Mouse (Mus musculus): Measurements from ENCODE around the gene Slc24a2. TPM values are rescaled to one million over a fixed set of nuclear protein-coding genes. Genes with fewer than 3 reads are reported as not detected.
A peak's percentile ranks its signal among the peaks of the same experiment; 100 is the strongest.

The Slc24a2 gene
- 100 to 1,000 TPM; 301 to 336 TPM for total RNA-seq (2021)

- intact Hi-C loops (cut with DNase I): loop anchor here (5.0 kb wide), 2 partner anchors 132 to 193 kb away; no protein-coding TSS in a partner anchor
- peak; percentile 75 to 85 for DNase-seq (ENCODE audit: low spot score in 2 of 2)
Measured at GRCm38 (mm10) chr4:87229960-87230551, at the start of gene Slc24a2. Gene Slc24a2 (minus strand): TSS chr4:87230477.

- DNase-seq (ENCODE audit: low spot score in 2 of 2): no peak
- intact Hi-C loops (cut with DNase I): no loop called here
Measured at GRCm38 (mm10) chr4:87274825-87275224, 44.5 kb upstream of the Slc24a2 start.

- intact Hi-C loops (cut with DNase I): no loop called here
- DNase-seq (ENCODE audit: low spot score in 2 of 2): no peak
Measured at GRCm38 (mm10) chr4:87274276-87274675, 44.0 kb upstream of the Slc24a2 start.

DNA sequence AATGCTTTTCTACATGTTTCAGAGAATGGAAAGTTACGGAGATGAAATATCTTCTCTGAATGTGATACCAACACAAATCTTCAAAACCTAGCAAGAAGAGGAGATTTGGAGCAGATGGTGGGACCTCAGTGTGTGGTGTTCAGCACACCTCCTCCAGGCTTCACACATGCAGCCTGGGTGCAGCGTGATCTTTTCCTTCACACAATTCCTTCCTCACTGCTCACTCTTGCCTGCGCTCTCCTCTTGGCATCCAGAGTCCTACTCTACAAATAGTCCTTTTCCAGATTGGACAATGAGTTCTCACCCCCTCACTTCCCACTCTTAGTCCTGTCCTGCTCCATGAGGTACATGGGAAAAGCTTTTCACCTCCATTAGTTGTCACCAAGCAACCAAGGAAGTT lies 43.2 kb upstream of the Slc24a2 start:
- intact Hi-C loops (cut with DNase I): no loop called here
- DNase-seq (ENCODE audit: low spot score in 2 of 2): peak; percentile 58 to 71

DNA sequence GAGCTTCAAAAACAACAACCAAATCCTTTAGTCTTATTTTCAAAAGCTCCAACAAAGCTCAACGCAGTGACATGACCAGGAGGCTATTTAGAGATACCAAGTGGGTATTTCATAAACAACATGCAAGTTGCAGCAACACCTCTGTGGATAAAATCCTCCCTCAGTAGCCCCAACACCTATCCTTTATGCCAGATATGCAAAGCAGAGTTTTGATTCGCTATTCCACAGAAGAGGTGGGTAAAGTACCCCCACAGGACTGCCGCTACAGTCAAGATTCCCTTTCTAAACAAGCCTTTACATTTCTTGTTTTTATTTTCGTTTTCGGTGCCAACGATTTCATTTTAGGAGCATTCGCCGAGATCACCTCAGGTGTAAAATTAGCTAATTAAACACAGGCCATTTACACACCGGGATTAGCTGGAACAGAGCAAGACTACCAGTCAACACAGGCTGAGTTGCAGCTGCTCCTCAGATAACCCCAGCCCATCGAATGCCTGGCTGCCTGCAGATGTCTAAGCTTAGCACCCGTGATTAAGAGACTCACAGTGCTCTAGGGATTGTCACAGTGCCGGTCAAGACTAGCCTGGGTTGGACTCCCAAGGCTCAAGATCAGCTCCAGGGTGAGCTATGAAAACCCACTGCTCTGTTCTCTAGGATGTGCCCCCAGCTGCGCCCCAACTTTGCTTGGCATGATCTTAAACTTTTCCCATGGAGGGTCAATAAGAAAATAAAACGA lies 885 bp downstream of the Slc24a2 start:
- peak; percentile 36 for DNase-seq (ENCODE audit: low spot score in 2 of 2)
- intact Hi-C loops (cut with DNase I): loop anchor here (5.0 kb wide), 1 partner anchor 192 kb away; no protein-coding TSS in a partner anchor

DNA sequence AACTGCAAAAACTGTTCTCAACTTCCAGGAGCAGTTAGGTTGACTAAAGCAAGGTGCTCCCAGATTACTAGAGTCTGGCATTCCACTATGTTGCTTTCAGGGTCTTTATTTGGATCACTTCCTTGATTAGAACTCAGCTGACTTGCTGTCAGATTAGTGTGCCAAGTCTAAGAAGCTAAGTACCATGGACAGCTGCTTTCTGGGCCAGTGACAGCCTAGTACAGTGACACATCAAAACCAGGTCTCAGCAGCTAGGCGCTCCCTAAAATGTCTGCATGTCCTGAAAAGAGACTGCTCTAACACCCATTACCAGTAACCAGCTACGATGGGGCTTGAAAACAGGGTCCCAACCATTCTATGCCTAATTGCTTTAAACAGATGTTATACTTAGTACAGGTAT lies 8.7 kb downstream of the Slc24a2 start:
- intact Hi-C loops (cut with DNase I): no loop called here
- DNase-seq (ENCODE audit: low spot score in 2 of 2): no peak

GRCm38 (mm10) chr4:87218196-87218595 lies 12.1 kb downstream of the Slc24a2 start:
- no peak for DNase-seq (ENCODE audit: low spot score in 2 of 2)
- intact Hi-C loops (cut with DNase I): no loop called here

DNA sequence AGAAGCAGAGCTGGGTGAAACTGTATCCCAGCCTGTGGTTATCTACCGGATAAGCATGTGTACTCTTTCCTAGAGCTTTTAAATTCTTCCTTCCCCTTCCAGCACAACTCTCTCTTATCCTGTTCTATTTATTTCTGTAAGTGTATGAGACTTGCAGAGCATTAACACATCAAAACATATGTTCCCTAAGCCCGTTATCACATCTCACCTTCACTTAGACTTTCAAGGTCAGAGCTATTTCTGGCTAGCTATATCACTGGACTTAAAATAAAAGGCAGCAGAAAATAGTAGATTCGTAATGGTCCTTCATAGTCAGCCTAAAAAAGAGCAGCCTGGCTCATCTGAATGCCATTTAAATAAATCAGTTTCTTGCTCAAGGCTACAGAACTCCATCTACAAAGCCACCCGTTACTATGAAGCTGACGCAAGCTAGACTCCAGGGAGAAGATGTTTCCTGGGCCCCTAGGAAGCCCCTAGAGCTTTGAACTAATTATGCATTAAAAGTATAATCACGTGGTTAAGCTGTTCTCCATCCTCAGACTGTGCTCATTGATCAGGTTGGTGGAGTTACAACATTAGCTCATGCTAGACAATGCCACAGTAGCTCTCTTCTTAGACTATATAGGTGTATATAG lies 18.8 kb downstream of the Slc24a2 start:
- intact Hi-C loops (cut with DNase I): no loop called here
- DNase-seq (ENCODE audit: low spot score in 2 of 2): no peak

GRCm38 (mm10) chr4:87210533-87210932 lies 19.7 kb downstream of the Slc24a2 start:
- intact Hi-C loops (cut with DNase I): no loop called here
- DNase-seq (ENCODE audit: low spot score in 2 of 2): no peak

DNA sequence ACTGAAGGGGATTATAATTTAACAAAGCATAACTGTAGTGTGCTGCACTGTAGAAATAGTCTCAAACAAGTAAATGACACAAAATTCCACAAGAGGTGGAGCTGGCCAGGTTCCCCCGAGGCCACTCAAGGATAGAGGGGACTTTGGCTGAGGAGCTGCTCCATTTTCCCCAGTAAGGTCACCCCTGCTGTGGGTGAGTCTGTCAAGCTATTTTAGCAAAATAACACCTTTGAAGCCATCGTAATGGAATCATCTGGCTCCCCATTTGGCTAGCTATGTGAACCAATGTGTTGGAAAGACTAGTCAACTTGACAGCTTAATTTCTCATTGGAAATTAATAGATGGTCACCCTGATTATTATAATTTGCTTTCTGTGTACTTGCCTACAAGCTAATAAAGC lies 28.2 kb downstream of the Slc24a2 start:
- intact Hi-C loops (cut with DNase I): no loop called here
- DNase-seq (ENCODE audit: low spot score in 2 of 2): no peak

GRCm38 (mm10) chr4:87201229-87201628 lies 29.0 kb downstream of the Slc24a2 start:
- intact Hi-C loops (cut with DNase I): no loop called here

DNA sequence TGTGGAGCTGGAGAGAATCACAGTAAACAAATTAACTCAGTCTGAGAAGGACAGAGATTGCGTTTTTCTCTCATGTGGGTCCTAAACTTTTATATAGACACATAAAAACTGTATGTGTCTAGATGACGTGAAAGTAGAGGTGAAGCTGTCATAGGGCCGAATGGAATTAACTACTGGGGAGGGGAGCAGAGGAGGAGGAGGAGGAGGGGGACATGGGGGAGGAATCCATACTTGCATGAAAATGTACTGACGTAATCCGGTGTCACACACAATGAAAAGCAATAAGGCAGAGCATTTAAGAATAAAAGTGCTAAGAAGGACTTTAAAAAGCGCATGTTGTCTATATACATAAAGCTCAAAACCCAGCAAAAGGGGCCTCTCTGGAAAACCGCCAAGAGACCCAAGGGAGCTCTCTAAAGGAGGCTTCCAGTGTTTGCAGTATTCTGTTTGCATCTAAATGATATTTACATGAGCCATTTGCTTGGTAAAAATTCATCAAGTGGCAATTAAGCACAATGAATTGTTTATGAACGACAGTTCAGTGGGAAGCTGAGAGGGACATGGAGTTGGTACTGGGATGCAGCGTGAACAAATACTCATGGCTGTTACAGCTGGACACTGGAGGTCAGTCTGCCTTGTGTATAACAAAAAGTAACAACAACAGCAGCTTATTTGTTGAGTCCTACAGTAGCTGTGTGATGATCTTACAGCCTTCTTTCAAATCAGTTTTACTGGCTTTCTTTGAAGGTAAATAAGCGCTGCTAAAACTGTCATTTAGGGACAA lies 45.9 kb downstream of the Slc24a2 start:
- DNase-seq (ENCODE audit: low spot score in 2 of 2): no peak
- intact Hi-C loops (cut with DNase I): no loop called here

More at GRCm38 (mm10) chr4:87201229-87201628, 29.0 kb downstream of the Slc24a2 start:
- DNase-seq (ENCODE audit: low spot score in 2 of 2): no peak

- intact Hi-C loops (cut with DNase I): no loop called here
- DNase-seq (ENCODE audit: low spot score in 2 of 2): no peak
Measured at GRCm38 (mm10) chr4:87177116-87177515, 53.2 kb downstream of the Slc24a2 start.

DNA sequence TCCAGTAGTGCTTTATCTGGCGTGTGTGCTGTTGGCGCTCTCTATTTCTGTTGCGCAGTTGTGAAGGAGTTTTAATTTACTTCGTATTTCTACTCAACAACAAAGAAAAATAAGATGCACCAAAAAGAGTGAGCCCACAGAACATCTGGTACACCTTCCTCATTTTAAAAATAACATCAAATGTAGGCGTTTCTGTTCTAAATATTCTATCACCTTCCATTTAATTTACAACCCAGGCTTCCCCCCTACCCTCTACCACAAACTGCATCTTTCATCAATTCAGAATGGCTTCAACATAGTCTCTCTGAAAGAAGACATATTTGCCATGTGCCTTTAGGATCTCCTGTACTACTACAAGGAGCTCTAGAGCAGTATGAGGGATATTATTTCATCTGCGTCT lies 66.3 kb downstream of the Slc24a2 start:
- no peak for DNase-seq (ENCODE audit: low spot score in 2 of 2)
- intact Hi-C loops (cut with DNase I): no loop called here

DNA sequence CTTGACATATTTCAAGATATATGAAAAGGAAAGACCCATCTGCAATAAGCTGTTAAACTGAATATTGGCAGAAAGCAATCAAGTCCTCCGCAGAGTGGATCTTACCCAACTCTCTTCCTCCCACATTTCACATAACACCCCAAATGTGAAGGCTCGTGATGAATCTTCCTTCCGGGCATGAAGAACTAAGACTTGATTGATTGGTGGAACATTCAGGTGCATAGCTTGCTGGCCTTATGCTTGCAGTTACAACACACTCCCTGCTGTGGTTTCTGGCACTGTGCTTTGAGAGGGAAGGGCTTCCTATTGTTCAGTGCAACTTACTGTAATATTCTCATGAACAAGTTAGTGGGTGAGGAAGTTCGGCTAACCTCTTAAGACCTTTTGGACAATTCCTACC lies 72.2 kb downstream of the Slc24a2 start:
- intact Hi-C loops (cut with DNase I): no loop called here
- no peak for DNase-seq (ENCODE audit: low spot score in 2 of 2)

- intact Hi-C loops (cut with DNase I): no loop called here
- peak; percentile 38 to 56 for DNase-seq (ENCODE audit: low spot score in 2 of 2)
Measured at GRCm38 (mm10) chr4:87151990-87152389, 78.3 kb downstream of the Slc24a2 start.

DNA sequence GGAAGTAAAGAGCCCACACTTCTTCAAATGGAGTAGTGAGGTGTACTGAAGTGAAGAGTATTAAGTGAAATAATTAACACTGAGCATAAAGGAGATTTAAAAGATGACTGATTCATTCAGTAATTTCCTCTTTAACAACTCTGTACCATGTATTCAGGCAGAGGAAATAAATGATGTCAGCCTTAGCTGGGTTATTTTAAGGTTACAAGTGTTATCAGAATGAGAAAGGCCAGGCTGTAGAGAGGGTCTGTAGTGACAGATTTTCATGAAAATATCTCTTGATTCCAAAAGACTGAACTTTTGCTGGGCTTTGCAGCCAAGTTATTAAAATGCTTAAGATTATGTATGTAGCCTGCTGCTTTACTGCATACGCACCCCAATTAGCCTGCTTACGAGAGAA lies 80.7 kb downstream of the Slc24a2 start:
- no peak for DNase-seq (ENCODE audit: low spot score in 2 of 2)
- intact Hi-C loops (cut with DNase I): no loop called here

DNA sequence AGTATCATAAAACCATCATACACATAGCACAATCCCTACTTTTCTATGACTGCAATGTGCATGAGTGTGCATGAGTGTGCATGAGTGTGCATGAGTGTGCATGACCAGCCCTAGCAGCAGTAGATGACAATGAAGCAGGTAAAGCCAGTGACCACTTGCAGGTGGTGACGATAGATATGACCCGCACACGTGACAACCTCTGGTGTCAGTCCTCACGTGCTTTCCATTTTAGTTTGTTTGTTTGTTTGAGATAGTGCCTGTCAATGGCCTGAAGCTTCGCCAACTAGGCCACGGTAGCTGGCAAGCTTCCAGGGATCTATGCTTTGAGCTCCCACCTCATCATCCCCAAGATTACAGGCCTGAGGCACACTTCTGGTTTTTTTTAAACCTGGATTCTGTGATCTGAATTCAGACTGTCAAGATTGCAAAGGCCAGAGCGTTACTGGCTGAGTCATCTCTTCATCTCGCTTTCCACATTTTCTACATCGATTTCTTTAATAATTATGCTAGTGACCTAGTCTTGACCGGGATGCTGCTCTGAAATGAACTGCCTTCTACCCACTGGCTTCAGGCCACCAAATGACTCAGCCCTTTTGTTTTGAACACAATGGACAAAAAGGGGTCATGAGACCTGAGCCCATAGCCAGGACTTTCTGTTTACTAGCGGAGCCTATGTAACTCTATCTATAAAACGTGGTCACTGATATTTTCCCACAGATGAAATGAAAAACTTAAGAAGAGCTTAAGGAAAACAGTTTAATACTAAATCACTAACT lies 88.5 kb downstream of the Slc24a2 start:
- intact Hi-C loops (cut with DNase I): no loop called here
- no peak for DNase-seq (ENCODE audit: low spot score in 2 of 2)

- intact Hi-C loops (cut with DNase I): no loop called here
- peak in 1 of 2 experiments; percentile 36 for DNase-seq (ENCODE audit: low spot score in 2 of 2)
Measured at GRCm38 (mm10) chr4:87140901-87141300, 89.4 kb downstream of the Slc24a2 start.

Data from left cerebral cortex, postnatal 36 days (tissue).